Mouse (Mus musculus): ENCODE data around the gene Sp7. TPM values are rescaled to one million over a fixed set of nuclear protein-coding genes. Genes with fewer than 3 reads are reported as not detected.

The Sp7 gene
- polyA plus RNA-seq, 1 experiment from 2014 or later = not detected

GRCm38 (mm10) chr15:102386640-102387039, 19.7 kb upstream of the Sp7 start:
- H3K4me3 ChIP-seq (replicated peaks) = no peak overlapping the region
- no peaks in the 10 kb centered on the region for H3K27me3 ChIP-seq
- H3K9me3 ChIP-seq (replicated peaks) = no peaks in the 10 kb centered on the region
- no peaks in the 10 kb centered on the region for H3K36me3 ChIP-seq (replicated peaks)
- ATAC-seq (ENCODE audit: insufficient read depth) = peak; percentile 12; the same call in 1 of the 2 replicates
- no peak overlapping the region for H3K4me2 ChIP-seq
- no peak overlapping the region for H3K9ac ChIP-seq
- no peak overlapping the region for H3K27ac ChIP-seq (replicated peaks)
- WGBS (ENCODE audit: insufficient replicate concordance) = 35% methylated on average over 9 of the region's 9 CpGs
- H3K4me1 ChIP-seq (replicated peaks) = peaks cover 13% of the 10 kb centered on the region

DNA sequence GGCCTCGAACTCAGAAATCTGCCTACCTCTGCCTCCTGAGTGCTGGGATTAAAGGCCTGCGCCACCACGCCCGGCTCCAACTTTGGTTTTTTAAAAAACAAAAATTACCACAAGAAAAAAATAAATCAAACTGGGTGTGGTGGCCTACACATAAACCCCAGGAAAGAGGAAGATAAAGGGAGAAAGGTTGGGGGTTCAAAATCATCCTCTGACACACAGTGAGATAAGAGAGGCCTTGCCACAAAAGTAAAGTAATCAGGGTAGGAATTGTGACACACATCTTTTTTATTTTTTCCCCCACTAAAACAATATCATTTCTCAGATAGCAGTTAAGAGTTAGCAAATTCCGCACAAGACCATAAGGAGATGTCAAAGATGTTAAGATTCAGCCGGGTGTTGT, 16.7 kb upstream of the Sp7 start:
- no peak overlapping the region for H3K4me3 ChIP-seq (replicated peaks)
- ATAC-seq (ENCODE audit: insufficient read depth) = no peak
- peaks cover 5% of the 10 kb centered on the region; the same call in 1 of the 2 replicates for H3K27me3 ChIP-seq
- peaks cover 8% of the 10 kb centered on the region for H3K4me1 ChIP-seq (replicated peaks)
- H3K9ac ChIP-seq = no peak overlapping the region
- H3K9me3 ChIP-seq (replicated peaks) = no peaks in the 10 kb centered on the region
- 48% methylated on average over 6 of the region's 6 CpGs for WGBS (ENCODE audit: insufficient replicate concordance)
- H3K4me2 ChIP-seq = no peak overlapping the region
- H3K36me3 ChIP-seq (replicated peaks) = no peaks in the 10 kb centered on the region
- no peak overlapping the region for H3K27ac ChIP-seq (replicated peaks)

DNA sequence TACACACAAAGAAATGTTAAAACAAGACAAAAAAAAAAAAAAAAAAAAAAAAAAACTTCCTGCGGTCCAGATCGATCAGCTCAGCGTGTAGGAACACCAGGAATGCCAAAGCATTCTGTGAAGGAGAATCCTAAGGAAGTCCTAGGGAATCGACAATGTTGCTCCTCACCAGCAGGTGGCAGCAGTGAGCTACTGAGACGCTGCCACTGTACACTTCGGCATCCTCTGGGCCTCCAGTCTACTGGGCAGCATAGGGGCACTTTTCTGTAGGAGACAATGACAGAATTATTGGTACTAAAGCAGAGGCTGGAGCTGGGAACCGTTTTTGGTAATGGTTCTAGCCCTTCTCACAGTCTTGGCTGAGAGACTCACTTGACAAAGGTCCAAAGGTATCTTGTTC, 14.6 kb upstream of the Sp7 start:
- H3K27ac ChIP-seq (replicated peaks) = no peak overlapping the region
- peaks cover 17% of the 10 kb centered on the region for H3K27me3 ChIP-seq
- ATAC-seq (ENCODE audit: insufficient read depth) = no peak
- no peak overlapping the region for H3K4me3 ChIP-seq (replicated peaks)
- WGBS (ENCODE audit: insufficient replicate concordance) = under 1% methylated on average over 7 of the region's 7 CpGs
- H3K9ac ChIP-seq = no peak overlapping the region
- no peak overlapping the region for H3K4me2 ChIP-seq
- peaks cover 20% of the 10 kb centered on the region for H3K4me1 ChIP-seq (replicated peaks)
- no peaks in the 10 kb centered on the region for H3K9me3 ChIP-seq (replicated peaks)
- no peaks in the 10 kb centered on the region for H3K36me3 ChIP-seq (replicated peaks)

- H3K27me3 ChIP-seq = peaks cover 45% of the 10 kb centered on the region
- H3K36me3 ChIP-seq (replicated peaks) = no peaks in the 10 kb centered on the region
- H3K4me1 ChIP-seq (replicated peaks) = peaks cover 25% of the 10 kb centered on the region
- no peak overlapping the region; the same call in 1 of the 2 replicates for H3K27ac ChIP-seq (replicated peaks)
- no peak overlapping the region for H3K9ac ChIP-seq
- ATAC-seq (ENCODE audit: insufficient read depth) = no peak
- no peaks in the 10 kb centered on the region for H3K9me3 ChIP-seq (replicated peaks)
- H3K4me3 ChIP-seq (replicated peaks) = 0 out of 2 replicates have a peak overlapping the region, but pooled peaks have one; percentile 64
- WGBS (ENCODE audit: insufficient replicate concordance) = 6% methylated on average over 10 of the region's 10 CpGs
- H3K4me2 ChIP-seq = peak overlapping the region; percentile 94
Observed at GRCm38 (mm10) chr15:102377810-102378262, 10.9 kb upstream of the Sp7 start.

DNA sequence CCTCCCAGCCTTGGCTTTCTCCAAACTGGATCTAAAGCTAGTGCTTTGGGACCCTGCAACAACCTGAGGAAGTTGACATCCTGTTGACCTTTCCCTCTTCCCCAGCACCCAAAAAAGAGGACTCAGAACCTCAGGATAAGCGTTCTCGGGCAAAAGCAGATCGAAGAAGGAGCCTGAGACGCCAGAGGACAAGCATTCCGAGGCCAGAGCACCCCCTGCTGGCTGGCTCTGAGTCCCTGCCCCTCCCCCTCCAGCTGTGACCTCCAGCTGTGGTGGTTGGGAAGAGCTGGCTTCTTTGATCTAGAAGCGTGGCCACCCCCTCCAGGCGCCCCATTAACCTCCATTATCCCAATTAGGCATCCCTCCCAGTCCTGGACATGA, 10.2 kb upstream of the Sp7 start:
- H3K27me3 ChIP-seq = peaks cover 49% of the 10 kb centered on the region
- H3K4me1 ChIP-seq (replicated peaks) = peaks cover 25% of the 10 kb centered on the region
- H3K9me3 ChIP-seq (replicated peaks) = no peaks in the 10 kb centered on the region
- H3K27ac ChIP-seq (replicated peaks) = peak overlapping the region; percentile 3; the same call in 1 of the 2 replicates
- peak overlapping the region; percentile 54 for H3K9ac ChIP-seq
- H3K4me2 ChIP-seq = peak overlapping the region; percentile 94
- WGBS (ENCODE audit: insufficient replicate concordance) = 0% methylated on average over 7 of the region's 7 CpGs
- peak overlapping the region; percentile 64 for H3K4me3 ChIP-seq (replicated peaks)
- no peaks in the 10 kb centered on the region for H3K36me3 ChIP-seq (replicated peaks)
- peak; percentile 72 for ATAC-seq (ENCODE audit: insufficient read depth)

GRCm38 (mm10) chr15:102376453-102377162, 9.6 kb upstream of the Sp7 start:
- Histone ChIP-seq H3K9me3 (replicated peaks) (no peaks in the 10 kb centered on the region), H3K36me3 (replicated peaks) (no peaks in the 10 kb centered on the region), H3K4me2 (peak overlapping the region; percentile 94), H3K4me1 (replicated peaks) (peaks cover 25% of the 10 kb centered on the region), H3K27me3 (peaks cover 54% of the 10 kb centered on the region), H3K9ac (peak overlapping the region; percentile 54), H3K4me3 (replicated peaks) (peak overlapping the region; percentile 64), H3K27ac (replicated peaks) (peak overlapping the region; percentile 3; the same call in 1 of the 2 replicates)
- ATAC-seq (ENCODE audit: insufficient read depth) = peak; percentile 89
- WGBS (ENCODE audit: insufficient replicate concordance) = 1% methylated on average over 42 of the region's 43 CpGs

- H3K27ac ChIP-seq (replicated peaks) = no peak overlapping the region
- H3K4me3 ChIP-seq (replicated peaks) = no peak overlapping the region
- H3K9ac ChIP-seq = no peak overlapping the region
- ATAC-seq (ENCODE audit: insufficient read depth) = no peak
- no peak overlapping the region for H3K4me2 ChIP-seq
- peaks cover 3% of the 10 kb centered on the region; the same call in 1 of the 2 replicates for H3K4me1 ChIP-seq (replicated peaks)
- H3K9me3 ChIP-seq (replicated peaks) = no peaks in the 10 kb centered on the region
- H3K27me3 ChIP-seq = peaks cover 85% of the 10 kb centered on the region
- 17% methylated on average over 10 of the region's 10 CpGs for WGBS (ENCODE audit: insufficient replicate concordance)
- H3K36me3 ChIP-seq (replicated peaks) = no peaks in the 10 kb centered on the region
Observed at GRCm38 (mm10) chr15:102370727-102371126, 3.7 kb upstream of the Sp7 start.

- ATAC-seq (ENCODE audit: insufficient read depth) = no peak
- Histone ChIP-seq H3K27me3 (peaks cover 85% of the 10 kb centered on the region), H3K9me3 (replicated peaks) (no peaks in the 10 kb centered on the region), H3K4me1 (replicated peaks) (peaks cover 3% of the 10 kb centered on the region; the same call in 1 of the 2 replicates), H3K27ac (replicated peaks) (no peak overlapping the region), H3K4me2 (no peak overlapping the region), H3K4me3 (replicated peaks) (no peak overlapping the region), H3K9ac (no peak overlapping the region), H3K36me3 (replicated peaks) (no peaks in the 10 kb centered on the region)
- 13% methylated on average over 13 of the region's 13 CpGs for WGBS (ENCODE audit: insufficient replicate concordance)
Observed at GRCm38 (mm10) chr15:102369972-102370371, 3.0 kb upstream of the Sp7 start.

GRCm38 (mm10) chr15:102366238-102366637, 744 bp downstream of the Sp7 start:
- ATAC-seq (ENCODE audit: insufficient read depth) = no peak
- H3K9me3 ChIP-seq (replicated peaks) = no peaks in the 10 kb centered on the region
- whole genome bisulfite sequencing (ENCODE audit: insufficient replicate concordance) = 22% methylated on average over 7 of the region's 7 CpGs
- H3K4me2 ChIP-seq = 0 out of 2 replicates have a peak overlapping the region, but pooled peaks have one; percentile 20
- H3K27me3 ChIP-seq = peaks cover 94% of the 10 kb centered on the region
- no peak overlapping the region for H3K4me3 ChIP-seq (replicated peaks)
- H3K4me1 ChIP-seq (replicated peaks) = peaks cover 9% of the 10 kb centered on the region; the same call in 1 of the 2 replicates
- no peaks in the 10 kb centered on the region for H3K36me3 ChIP-seq (replicated peaks)
- no peak overlapping the region; the same call in 1 of the 2 replicates for H3K9ac ChIP-seq
- H3K27ac ChIP-seq (replicated peaks) = no peak overlapping the region

GRCm38 (mm10) chr15:102364678-102365077, 2.3 kb downstream of the Sp7 start:
- no peak overlapping the region for H3K9ac ChIP-seq
- ATAC-seq (ENCODE audit: insufficient read depth) = no peak
- H3K9me3 ChIP-seq (replicated peaks) = no peaks in the 10 kb centered on the region
- peaks cover 94% of the 10 kb centered on the region for H3K27me3 ChIP-seq
- no peak overlapping the region for H3K4me3 ChIP-seq (replicated peaks)
- no peak overlapping the region for H3K27ac ChIP-seq (replicated peaks)
- WGBS (ENCODE audit: insufficient replicate concordance) = 62% methylated on average over 1 of the region's 1 CpGs
- no peaks in the 10 kb centered on the region for H3K36me3 ChIP-seq (replicated peaks)
- H3K4me1 ChIP-seq (replicated peaks) = peaks cover 6% of the 10 kb centered on the region; the same call in 1 of the 2 replicates
- H3K4me2 ChIP-seq = no peak overlapping the region

DNA sequence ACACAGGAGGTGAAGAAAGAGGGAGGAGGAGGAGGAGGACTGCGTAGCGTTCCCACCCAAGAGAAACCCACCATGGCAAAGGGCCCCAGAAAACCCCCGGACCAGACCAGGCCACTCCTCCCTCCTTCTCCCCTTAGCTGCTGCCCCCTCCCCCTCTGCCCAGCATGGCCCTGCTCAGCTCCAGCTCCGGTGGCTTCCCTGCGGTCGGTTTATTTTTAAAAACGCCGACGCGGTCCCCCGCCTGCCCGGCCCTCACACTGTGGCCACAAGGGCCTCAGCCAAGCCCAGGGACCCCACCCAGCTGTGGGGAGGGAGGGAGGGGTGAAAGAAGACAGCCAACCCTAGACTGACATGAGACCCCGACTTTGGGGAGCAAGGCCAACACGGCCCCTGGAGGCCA, 4.3 kb downstream of the Sp7 start:
- Histone ChIP-seq H3K36me3 (replicated peaks) (no peaks in the 10 kb centered on the region), H3K9ac (no peak overlapping the region), H3K27me3 (peaks cover 96% of the 10 kb centered on the region), H3K4me1 (replicated peaks) (peaks cover 12% of the 10 kb centered on the region; the same call in 1 of the 2 replicates), H3K27ac (replicated peaks) (no peak overlapping the region), H3K4me3 (replicated peaks) (no peak overlapping the region), H3K4me2 (peak overlapping the region; percentile 48), H3K9me3 (replicated peaks) (no peaks in the 10 kb centered on the region)
- no peak for ATAC-seq (ENCODE audit: insufficient read depth)
- 6% methylated on average over 14 of the region's 14 CpGs for WGBS (ENCODE audit: insufficient replicate concordance)
